Comparison of ENCODE assay signal across 24 mouse cellular contexts in the genomic region with DNA sequence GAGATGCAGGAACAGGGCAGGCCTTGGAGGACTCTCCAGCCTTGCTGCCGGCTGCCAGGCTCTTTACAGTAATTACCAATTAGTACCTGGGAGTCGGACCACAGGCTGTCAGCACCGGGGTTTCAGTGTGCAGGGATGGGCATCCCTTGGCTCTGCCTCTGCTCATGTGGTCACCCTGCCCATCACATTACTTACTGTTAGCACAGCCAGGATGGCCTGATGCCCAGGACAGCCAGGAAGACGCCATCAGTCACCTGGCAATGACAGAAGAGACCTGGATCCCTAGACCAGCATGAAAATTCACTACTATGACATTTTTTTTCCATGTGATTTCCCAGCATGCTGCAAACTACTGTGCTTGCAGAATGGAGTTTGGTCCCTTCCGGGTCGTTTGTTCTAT.
DNase-seq lines count a peak whose midpoint lies in the region; ATAC-seq and TF ChIP-seq lines count a peak whose summit lies in the region.
"Had no signal": no experiment of that assay in that cellular context is flagged by ENCODE, and none has a peak within 500 bp of the region (broad histone marks: within the 10 kb centered on the region; RNA-seq: fewer than 3 reads in every experiment).

No protein-coding gene starts in this region.

- H3K4me3 ChIP-seq in cerebellum, adult 2 months (replicated peaks; ENCODE audit: insufficient read depth, low read depth, low read length) = no peak overlapping the region
- H3K4me3 ChIP-seq: embryonic facial prominence, embryonic 12.5 days; erythroblast, embryonic 14.5 days; forebrain, embryonic 13.5 days; heart, adult 2 months; kidney, embryonic 15.5 days; limb, embryonic 13.5 days; liver, embryonic 13.5 days; midbrain, embryonic 12.5 days had no signal

- peaks cover 51% of the 10 kb centered on the region for H3K4me1 ChIP-seq in cerebellum, adult 2 months (ENCODE audit: control insufficient read depth, insufficient read depth, low read length)
- H3K4me1 ChIP-seq: liver, embryonic 13.5 days had no signal

- intact Hi-C loops in left cerebral cortex, postnatal 4 days (cut with DNase I) = no loop called here

- no peak overlapping the region for H3K27ac ChIP-seq in cerebellum, adult 2 months (ENCODE audit: insufficient read depth, low read length)
- H3K27ac ChIP-seq: embryonic facial prominence, embryonic 12.5 days; forebrain, embryonic 13.5 days; heart, adult 2 months; kidney, embryonic 15.5 days; limb, embryonic 13.5 days; liver, embryonic 13.5 days; macrophage; midbrain, embryonic 12.5 days had no signal

- WGBS in cerebellum, adult 2 months = 15% methylated on average over 6 of the region's 6 CpGs

- DNase-seq in cerebellum, postnatal 4 days (ENCODE audit: low spot score in 2 of 2) = no peak
- DNase-seq in NIH3T3 (ENCODE audit: low read depth) = peak; percentile 61
- DNase-seq in cerebellum, adult 2 months = peak; percentile 69 to 85
- peak; percentile 75 for DNase-seq in cerebellum, postnatal 36 days
- DNase-seq in lung, postnatal 10 days = no peak
- DNase-seq in spleen, postnatal 4 days (ENCODE audit: low spot score in 2 of 2) = no peak
- DNase-seq in left cerebral cortex, postnatal 4 days = no peak
- DNase-seq: adrenal gland, adult 2 months; gastrocnemius, postnatal 14 days; heart, adult 2 months; heart, postnatal 36 days; liver, embryonic 13.5 days; lung, embryonic 14.5 days; right cerebral cortex, postnatal 14 days had no signal

- ATAC-seq in cerebellum, adult (ENCODE audit: insufficient number of reproducible peaks, low FRiP score, low TSS enrichment) = 0 out of 2 replicates have a peak, but pooled peaks have one; percentile 41
- ATAC-seq: forebrain, embryonic 13.5 days; hindbrain, embryonic 16.5 days; intestine, embryonic 16.5 days had no signal

- no peaks in the 10 kb centered on the region for H3K27me3 ChIP-seq in cerebellum, adult 2 months (ENCODE audit: control insufficient read depth, insufficient read depth, low read length)
- H3K27me3 ChIP-seq: forebrain, embryonic 13.5 days; kidney, embryonic 15.5 days; liver, embryonic 13.5 days; midbrain, embryonic 12.5 days had no signal

- no peak for TF ChIP-seq CTCF in cerebellum, adult 2 months (IDR thresholded peaks at IDR 0.05; ENCODE audit: borderline replicate concordance, insufficient read depth, low read depth, low read length)

- no peak for TF ChIP-seq POLR2A in cerebellum, adult 2 months (IDR thresholded peaks at IDR 0.05; ENCODE audit: borderline replicate concordance, insufficient read depth, low read length)

Comparison
In these comparisons a context has a peak if more than half of its experiments do, and no peak if none do; other contexts are left out.
1. DNase-seq: peak in NIH3T3 (single experiment), cerebellum, adult 2 months (2 of 2) and cerebellum, postnatal 36 days (2 of 2); none in cerebellum, postnatal 4 days (0 of 2), lung, postnatal 10 days (single experiment), spleen, postnatal 4 days (0 of 2) and left cerebral cortex, postnatal 4 days (single experiment).